Mouse (Mus musculus) 416B (cell line): ENCODE measurements around the gene Pld6.

Experiments used
- DNase-seq: peaks from one replicate; pipeline ENCODE4 v3.0.0; 2011; ENCODE audit warnings: low read depth

Pld6 gene

DNA sequence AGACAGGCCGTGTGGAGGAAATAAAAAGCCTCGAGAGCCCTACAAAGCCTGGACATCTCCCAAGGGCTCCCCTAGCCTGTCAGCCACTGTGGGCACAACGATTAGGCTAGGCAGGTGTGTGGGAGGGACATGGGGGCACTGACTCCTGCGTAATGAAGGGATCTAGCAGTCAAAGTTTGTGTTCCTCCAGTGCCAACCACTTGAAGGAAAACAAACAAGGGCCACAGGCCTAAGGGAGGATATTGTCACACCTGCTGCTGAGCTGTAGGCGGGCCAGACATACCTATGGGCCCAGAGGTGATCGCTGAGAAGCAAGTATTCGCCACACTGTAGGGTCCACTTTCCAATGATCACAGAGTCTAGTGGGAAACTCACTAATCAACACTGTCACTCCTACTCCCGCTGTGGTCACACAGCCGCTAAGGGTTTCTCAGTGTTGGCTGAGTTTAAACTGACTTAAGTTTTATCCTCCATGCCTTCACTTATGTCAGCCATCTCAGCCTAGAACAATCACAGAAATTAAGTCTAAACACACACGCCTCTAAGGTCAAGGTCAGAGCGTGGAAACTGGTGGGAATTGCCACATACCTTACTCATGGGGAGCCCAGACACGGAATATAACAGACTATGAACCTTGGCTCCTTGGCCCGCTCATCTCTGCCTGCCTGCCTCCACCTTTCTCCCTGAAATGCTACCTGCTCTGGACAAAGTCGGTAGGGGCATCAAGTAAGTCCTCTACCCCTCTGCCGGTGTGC lies 824 bp downstream of the Pld6 start:
- DNase-seq, result no peak

DNA sequence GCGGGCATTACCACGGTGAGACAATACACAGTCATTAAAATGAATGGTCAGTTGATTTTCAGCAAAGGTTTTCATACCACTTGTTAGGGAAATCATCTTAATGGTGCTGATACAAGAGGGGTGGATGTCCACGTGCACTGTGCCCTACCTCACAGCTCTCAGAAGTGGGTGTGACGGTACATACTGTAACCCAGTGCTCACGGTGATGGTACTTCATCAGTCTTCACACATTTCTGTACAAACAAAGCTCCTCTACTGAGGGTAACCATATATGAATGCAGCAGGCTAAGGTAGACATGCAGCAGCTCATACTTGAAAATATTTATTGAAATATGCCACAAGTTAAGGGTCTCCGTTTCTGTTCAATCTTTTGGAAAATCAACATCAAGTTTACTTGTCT lies 3.9 kb downstream of the Pld6 start:
- no peak for DNase-seq

DNA sequence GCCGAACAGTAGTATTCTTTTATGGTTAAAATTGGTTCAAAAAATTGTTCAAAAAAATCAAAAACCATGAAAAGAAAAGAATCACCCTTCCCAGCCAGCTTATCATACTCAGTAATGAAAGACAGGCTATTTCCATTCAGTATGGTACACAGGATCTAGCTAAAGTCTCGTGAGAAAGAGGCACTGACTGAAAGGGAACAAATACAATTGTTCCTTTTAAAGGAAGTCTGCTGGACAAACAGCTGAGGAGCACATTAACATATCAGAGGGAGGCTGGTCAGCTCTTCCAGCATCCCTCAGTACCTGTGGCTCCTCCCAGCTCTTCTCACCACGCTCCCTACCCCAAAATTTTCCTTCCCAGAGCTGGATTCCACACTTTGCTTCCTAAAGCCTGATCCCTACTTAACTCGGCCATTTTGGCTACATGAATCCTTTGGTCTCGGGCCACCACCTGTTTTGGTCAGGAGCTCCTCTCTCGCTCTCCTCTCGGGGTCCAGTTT lies 5.3 kb downstream of the Pld6 start:
- DNase-seq, result no peak

DNA sequence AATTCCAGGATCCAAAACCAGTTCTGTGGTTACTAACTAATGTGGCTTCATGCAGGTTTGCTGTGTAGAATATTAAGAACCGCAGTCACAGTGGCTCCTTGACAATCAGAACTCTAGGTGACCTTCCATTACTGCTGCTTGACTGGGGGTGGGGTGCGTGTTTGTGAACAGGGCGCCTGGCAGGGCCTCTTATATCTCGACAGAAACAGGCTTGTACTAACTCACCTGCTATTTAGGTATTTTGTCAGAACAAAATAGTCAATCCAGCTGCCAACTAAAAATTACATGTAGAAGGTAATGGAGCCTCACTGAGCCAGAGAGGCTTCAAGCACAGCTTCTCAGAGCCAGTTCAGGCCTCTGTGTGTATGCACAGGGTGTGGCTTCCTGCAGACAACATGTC lies 7.2 kb downstream of the Pld6 start:
- DNase-seq, result no peak

DNA sequence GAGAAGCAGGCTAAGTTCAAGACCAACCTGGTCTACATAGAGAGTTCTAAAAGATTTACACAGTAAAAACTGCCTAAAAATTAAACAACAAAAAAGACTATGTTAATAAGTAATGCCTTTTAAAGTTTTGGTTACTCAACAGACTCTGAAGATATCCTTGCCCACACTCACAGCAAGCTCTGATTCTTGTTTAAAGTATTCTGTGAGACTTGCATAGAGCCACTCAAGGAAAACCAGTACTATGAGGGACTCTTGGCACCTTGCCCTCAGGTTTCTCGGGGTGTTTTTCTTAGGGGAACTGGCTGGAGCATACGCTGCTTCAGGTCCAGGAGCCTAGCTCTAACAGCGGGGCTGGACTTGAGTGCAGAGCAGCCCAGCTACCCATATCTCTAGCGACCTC lies 8.0 kb downstream of the Pld6 start:
- no peak for DNase-seq

DNA sequence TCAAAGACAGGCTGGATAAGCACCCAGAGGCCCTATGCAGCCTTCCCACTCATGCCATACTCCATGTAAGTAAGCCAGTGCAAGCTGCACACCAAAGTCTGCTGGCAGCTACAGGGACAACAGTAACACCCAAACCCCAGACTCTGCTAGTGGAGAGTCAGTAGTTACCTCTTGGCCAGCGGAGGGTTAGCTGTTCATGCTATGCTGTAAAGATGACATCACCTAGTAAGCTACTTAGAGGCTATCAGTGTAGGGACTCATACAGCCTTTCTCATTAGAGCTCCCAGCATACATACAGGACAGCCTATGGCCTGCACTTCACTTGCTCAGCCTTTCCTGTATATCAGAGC lies 8.6 kb downstream of the Pld6 start:
- DNase-seq, result no peak

DNA sequence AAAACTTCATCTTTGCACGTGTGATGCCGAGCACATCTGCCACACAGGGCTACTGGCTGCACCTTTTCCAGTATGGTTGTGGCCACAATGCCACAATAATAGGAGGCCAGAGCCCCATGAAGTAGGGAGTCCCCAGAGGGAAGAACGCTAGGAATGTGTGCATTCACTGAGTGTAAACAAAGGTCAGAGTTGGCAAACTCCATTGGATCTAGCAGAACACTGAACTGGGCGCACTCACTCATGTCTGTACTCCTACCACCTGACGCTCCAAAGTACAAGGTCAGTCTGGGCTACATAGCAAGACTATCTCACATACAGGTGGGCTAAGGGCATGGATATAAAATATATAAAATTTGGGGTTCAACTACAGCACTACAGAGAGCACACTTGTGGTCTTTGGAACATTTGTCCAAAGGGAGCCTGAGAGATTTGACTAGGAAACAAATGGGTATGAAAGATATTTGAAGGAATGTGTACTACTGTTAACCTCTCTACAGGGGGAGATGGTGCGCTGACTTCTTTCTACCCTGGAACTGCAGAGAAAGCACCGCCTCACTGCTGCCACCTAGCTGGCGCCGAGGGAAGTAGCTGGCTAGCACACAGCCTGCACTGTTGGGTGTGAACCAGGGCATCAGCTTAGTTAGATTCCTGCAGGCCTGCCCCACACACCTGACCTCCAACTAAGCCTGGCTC lies 9.1 kb downstream of the Pld6 start:
- peak; percentile 85 for DNase-seq

DNA sequence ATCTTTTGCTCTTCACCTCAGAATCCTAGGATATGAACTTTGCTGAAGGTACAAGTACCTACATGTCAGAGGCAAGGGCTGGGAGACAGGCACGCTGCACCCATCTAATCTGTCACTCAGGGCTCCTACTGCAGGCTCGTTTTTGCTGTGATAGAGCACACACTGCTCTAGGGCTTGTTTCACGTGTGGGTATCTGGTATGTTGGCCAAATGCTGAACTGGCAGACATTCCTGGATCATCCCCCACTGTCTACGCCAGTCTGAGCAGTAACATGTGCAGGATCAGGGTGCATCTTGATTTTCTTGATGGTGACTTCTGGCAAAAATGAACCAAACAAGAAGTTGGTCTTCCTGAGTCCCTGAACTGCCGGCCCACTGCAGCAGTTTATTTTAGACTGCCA lies 10.2 kb downstream of the Pld6 start:
- DNase-seq, result no peak

DNA sequence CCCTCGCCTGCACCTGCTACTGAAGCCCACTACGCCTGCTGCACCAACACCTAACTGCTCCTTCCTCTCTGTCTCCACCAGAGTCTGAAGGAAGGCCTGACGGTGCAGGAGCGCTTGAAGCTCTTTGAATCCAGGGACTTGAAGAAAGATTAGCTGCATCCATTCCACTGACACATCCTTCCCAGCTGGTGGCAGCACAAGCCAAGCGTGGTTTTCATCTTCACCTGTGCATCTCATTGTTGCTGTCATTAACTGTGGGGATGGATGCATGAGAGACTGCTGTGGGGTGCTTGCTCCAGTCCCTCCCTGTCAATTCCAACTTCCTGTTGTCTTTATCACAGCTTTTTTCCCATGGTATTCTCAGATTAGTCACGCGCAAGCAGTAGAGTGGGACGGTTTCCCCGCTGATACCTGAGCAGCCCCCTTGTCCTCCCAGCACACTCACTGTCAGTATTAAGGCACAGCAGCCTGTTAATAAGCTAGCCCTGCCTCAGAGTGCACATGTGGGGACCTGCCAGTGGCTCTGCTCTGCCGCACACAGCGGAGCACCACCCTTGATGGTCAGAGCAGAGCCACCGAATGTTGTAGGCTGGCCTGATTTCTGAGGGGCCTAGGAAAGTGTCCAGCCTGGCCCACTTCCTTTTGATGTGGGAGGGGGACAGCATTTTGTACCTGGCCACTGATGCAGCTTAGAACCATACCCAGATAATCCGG lies 11.9 kb downstream of the Pld6 start:
- no peak for DNase-seq

DNA sequence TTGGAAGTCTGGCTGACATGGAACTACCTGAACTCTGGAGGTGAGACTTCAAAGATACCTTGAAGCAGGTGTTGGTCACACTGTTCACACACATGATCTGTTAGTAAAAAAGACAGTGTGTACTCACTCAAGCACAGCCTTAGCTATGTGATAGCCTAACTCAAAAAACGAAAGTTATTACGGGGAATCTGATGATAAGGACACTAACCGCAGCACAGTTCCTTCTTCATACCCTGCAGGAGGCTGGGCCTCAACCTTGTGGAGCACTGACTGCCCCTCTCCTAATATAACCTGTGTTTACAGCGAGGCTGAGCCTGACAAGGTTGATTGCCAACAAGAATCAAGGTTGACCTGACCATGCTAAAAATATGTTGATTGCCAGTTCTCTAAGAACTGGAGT lies 12.9 kb downstream of the Pld6 start:
- no peak for DNase-seq

DNA sequence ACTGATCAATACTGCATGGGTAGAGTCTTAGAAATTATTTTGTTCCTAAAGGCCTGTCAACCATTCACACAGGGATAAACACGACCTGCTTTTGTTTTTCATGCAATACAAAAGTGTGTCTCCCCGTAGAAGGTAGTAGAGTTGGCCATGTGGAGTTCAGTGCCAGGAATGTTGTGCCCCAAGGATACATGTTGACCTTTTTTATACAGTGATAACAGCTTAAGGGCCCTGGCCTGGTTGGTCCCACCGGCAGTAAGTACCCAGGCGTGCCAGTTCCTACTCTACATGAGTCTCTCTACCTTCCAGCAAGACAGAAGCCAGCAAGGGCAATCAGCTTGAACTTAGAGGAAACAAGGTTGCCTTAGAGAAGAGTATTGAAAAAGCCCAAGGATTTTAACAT lies 14.5 kb downstream of the Pld6 start:
- no peak for DNase-seq

DNA sequence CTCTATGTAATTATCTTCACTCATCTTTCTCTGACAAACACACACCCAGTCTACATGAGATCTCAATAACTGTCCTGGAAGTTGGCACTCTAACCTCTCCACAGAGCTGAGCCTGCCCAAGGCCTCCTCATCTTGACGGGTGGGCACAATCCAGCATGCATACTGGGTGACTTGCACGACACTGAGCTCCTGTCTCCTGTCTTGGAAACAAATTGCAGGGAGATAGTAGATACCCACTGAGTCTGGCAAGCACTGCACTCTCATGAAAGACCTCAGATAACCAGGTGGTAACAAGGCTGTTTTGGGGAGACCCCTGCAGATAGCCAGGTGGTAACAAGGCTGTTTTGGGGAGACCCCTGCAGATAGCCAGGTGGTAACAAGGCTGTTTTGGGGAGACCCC lies 15.2 kb downstream of the Pld6 start:
- no peak for DNase-seq

DNA sequence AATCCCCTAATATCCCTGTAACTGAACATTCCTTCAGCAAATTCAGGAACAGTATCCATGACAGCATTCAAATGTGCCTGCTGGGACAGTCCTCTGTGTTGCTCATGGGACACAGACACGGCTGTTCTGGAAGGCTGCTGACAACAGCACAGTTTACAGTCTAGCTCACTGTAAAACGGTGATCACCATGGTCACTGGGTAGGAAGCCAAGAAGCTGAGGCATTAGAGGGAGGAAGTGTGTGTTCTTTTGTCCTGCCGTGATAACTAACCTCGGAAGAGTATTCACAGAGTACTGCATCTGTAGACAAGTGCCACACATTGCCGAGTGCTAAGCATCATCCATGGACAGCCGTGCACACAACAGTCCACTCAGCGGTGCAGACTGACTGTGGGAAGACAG lies 16.7 kb downstream of the Pld6 start:
- DNase-seq, result peak; percentile 58

DNA sequence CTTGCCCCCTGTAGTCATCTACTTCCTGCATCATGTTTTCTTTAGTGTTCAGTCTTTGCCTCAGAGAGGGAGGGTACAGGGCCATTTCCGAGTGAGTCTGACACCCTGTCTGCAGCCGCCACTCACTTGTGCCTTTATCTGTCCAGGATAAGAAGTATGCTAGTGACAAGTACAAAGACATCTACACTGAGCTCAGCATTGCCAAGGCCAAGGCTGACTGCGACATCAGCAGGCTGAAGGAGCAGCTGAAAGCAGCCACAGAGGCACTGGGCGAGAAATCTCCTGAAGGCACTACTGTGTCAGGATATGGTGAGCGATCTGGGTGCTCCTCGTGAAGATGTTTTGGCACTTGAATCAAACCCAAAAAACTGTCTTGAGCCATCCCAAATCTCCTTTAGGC lies 17.7 kb downstream of the Pld6 start:
- DNase-seq, result no peak

DNA sequence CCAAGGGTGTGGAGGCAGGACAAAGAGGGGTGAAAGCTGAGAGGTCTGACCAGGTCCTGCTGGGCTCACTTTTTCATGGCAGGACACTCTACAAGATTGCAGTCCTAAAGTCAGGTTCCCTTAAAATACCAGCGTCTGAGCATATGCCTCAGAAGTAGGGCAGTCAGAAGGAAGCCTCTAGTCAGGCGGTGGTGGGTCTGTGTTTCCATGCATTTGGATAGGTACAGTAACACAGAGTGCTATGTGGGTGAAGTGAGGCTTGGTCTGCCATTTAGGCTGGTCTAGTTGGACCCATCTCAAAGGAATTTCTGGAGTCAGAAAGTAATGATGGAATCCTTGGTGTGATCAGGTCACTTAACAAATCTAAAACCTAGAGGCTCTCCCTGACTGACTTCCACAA lies 18.1 kb downstream of the Pld6 start:
- DNase-seq, result no peak

DNA sequence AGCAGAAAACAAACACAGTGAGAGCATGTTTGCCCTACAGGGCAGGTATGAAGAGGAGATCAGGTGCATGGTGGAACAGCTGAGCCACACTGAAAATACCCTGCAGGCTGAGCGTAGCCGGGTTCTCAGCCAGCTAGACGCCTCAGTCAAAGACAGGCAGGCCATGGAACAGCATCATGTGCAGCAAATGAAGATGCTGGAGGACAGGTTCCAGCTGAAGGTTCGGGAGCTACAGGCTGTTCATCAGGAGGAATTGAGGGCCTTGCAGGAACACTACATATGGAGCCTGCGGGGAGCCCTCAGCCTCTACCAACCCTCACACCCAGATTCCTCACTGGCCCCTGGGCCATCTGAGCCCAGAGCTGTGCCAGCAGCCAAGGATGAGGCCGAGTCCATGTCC lies 26.6 kb downstream of the Pld6 start:
- no peak for DNase-seq

DNA sequence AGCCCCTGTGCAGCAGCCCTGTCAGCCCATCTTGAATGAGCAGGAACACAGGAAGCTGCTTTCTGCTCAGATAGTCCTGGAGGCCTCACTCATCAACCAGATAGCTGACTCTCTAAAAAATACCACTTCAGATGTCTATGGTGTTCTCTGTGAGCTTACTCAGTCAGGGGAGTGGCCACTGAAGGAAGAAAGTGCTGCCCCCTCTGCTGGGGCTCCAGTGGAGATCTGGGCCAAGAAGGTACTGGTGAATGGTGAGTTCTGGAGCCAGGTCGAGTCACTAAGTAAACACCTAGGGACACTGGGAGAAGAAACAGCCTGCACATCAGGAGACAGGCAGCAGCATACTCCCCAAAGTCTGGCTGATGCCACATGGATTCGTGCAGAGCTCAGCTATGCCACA lies 27.8 kb downstream of the Pld6 start:
- no peak for DNase-seq

DNA sequence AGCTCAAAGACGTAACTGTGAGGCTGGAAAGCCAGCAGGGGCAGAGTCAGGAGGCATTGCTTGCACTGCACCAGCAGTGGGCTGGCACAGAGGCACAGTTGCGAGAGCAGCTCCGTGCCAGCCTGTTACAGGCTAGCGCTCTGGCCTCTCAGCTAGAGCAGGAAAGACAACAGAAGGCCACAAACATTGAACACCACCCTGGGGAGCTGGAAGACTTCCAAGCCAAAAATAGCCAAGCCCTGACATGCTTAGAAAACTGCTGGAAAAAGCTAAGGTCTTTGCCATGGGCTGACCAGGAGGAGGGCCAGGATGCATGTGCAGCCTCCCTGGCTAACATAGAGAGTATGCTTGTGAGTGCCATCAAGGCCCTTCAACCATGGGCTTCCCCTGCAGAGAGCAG lies 28.3 kb downstream of the Pld6 start:
- DNase-seq, result no peak

DNA sequence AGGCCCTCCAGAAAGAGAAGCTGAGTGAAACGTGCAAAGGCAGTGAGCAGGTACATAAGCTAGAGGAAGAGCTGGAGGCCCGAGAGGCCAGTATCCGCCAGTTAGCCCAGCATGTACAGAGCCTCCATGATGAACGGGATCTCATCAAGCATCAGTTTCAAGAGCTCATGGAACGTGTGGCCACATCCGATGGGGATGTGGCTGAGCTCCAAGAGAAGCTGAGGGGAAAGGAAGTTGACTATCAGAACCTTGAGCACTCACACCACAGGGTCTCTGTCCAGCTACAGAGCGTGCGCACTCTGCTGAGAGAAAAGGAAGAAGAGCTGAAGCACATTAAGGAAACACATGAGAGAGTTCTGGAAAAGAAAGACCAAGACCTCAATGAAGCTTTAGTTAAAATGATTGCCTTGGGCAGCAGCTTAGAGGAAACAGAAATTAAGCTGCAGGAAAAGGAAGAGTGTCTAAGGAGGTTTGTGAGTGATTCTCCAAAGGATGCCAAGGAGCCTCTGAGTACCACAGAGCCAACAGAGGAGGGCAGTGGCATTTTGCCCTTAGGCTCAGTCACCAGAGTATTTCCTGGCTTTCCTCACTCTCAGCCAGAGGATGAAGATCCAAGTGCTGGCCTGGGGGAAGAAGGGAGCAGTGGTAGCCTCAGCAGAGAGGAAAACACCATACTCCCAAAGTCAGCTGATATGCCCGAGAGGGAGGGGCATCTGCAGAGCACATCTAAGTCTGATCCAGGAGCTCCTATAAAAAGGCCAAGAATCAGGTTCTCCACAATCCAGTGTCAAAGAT lies 29.1 kb downstream of the Pld6 start:
- no peak for DNase-seq

DNA sequence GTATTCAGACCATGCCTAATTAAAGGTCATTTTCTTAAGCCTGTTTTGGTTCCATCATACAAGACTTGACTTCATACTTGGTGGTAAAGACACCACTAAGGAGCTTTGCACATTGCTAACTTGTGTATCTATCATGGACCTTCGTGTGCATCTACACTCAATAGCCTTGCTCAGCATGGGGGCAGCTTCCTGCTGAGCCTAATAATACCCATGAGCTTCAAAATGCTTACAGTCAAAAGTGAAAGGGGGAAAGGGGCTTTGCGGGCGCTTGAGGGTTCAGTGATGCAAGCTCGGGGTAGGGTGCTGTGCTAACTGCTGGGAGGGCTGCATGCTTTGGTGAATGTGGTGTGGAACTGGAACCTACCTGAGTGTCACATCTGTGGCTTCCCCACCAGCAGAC lies 31.1 kb downstream of the Pld6 start:
- DNase-seq, result no peak

DNA sequence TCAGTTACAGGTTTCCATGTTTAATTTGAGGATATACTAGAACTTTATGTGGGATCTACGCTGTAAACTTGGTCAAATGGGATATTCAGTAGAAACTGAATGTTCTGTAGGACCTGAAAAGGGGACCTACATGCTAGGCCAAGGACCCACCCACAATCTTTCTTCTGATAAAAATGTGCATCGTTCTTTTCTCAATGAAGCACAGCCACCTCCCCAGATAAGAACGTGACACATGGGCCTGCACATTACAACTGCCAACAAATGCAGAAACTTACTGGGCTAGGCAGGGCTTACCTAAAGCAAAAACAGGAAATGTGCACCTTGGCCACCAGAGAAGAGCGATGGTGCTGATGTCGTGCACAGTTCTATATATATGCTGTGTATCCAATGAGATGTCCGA lies 32.9 kb downstream of the Pld6 start:
- DNase-seq, result no peak

DNA sequence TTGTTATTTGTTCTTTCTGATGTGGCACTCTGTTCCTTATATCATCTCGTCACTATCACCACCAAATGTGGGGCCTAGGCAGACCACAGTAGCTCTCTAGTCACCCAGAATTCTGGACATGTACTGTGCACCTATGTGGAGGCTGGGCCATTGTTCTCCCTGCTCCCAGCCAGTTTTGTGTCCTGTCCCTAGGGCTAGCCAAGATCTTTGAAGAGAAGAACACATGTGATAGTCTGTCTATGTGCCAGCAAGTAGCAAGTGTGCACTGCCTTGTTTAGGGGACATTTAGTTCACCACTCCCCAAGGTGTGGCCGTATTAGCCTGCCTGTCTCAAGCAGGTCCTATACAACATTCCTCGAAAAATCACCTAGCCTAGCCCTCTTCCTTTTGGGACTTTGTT lies 38.4 kb downstream of the Pld6 start:
- no peak for DNase-seq

DNA sequence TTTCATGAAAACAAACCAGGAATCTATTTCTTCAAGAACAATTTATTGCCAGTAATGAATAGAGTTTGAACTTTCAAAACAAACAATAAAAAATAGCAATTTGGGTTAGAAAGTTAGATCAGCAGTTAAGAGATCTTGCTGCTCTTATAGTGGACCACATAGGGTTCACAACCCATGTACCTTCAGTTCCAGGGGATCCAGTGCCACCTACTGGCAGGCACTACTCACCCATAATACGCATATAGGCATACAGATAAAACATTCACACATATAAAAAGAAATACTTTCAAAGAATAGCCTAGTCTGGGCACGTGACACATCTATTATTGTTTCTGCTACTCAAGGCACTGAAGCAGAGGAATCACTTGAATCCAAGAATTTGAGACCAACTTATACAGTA lies 40.8 kb downstream of the Pld6 start:
- peak; percentile 74 for DNase-seq
